Mouse (Mus musculus): Measurements from ENCODE around the gene Caml. TPM values are rescaled to one million over a fixed set of nuclear protein-coding genes. Genes with fewer than 3 reads are reported as not detected.
"Not testable (repeated sequence)": the region's sequence is repeated elsewhere in the genome, so short reads cannot be mapped to it uniquely, and the experiment has no call there.

Gene Caml
- total RNA-seq, 2 experiments from 2014 or later, result 8.2 to 9.2 TPM

DNA sequence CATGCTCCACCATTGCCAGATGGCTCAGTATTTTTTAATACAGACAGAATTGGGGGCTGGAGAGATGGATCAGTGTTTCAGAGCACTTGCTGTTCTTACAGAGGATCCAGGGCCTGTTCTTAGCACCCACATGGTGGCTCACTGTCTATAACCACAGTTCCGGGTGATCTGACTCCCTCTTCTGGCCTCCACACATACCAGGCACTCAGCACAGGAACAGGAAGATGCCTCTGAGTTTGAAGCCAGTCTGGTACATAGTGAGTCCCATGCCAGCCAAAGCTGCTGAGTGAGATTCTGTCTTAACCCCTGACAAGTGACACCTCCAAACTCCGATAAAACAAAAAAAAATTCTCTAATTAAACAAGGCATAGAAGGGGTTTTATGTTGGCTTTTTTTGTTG, 2.5 kb upstream of the Caml start:
- no peak for DNase-seq

DNA sequence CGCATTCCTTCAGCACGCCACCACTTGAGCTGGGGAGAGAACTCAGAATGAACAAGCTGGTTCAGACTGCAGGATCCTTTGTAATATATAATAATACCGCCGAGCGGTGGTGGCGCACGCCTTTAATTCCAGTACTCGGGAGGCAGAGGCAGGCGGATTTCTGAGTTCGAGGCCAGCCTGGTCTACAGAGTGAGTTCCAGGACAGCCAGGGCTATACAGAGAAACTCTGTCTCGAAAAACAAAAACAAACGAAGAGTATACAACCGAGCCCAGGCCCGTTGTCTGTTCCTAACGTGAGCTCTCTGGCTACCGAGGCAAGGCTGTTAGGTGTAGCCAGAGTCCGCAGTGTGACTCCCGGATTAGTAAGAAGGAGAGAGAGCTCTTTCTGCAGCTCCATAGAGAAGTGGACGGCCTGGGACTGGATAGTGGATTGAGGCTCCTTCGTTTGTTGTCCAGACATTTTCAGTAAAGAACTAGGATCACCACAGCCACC, 603 bp upstream of the Caml start:
- not testable (repeated sequence) for DNase-seq

DNA sequence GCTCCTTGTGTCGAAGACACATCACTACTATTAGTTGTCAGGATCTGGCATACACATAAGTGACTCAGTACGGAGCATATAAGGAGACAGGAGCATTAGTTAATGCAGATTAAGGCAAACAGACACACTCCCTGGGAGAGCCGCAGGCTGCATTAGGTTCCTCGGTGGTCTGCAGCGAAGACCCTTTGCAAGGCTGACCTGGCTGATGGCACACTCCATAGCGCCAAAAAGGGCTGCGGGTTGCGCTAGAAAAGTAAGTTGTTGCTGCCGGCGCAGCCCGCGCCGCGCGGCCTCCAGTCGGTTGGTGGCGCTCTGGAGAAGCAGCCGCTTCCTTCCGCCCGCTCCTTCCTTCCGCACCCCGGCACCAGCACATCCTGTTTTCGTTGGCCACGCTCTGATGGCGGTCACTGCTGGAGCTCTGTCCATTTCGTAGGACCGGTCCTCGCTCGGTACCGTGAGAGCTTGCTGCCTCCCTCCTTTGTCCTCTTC, 11.9 kb downstream of the Caml start, which contains the start of gene Ddx46:
TSS of gene Ddx46 (plus strand) at position 389 of the 489 bp plus-strand sequence.
- DNase-seq, result peak; percentile 86

DNA sequence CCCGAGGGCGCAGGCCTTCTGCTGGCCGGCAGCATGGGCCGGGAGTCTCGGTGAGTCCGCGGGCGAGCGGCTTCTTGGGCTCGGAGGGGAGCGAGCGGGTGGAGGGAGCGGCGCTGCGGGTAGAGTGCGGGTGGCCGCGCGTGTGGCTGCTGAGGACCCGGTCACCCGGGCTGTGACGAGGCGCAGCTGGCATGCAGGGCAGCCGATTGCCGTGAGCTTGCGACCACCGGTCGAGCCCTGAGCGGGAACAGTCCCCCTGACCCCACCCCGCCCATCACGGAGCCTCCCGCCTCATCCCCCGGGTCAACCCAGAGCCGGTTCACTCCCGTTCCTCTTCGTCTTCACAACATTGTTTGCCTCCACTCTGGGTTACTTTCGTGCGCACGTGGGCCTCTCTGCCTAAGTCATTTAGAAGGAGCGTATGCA, 12.4 kb downstream of the Caml start:
- no peak for DNase-seq

DNA sequence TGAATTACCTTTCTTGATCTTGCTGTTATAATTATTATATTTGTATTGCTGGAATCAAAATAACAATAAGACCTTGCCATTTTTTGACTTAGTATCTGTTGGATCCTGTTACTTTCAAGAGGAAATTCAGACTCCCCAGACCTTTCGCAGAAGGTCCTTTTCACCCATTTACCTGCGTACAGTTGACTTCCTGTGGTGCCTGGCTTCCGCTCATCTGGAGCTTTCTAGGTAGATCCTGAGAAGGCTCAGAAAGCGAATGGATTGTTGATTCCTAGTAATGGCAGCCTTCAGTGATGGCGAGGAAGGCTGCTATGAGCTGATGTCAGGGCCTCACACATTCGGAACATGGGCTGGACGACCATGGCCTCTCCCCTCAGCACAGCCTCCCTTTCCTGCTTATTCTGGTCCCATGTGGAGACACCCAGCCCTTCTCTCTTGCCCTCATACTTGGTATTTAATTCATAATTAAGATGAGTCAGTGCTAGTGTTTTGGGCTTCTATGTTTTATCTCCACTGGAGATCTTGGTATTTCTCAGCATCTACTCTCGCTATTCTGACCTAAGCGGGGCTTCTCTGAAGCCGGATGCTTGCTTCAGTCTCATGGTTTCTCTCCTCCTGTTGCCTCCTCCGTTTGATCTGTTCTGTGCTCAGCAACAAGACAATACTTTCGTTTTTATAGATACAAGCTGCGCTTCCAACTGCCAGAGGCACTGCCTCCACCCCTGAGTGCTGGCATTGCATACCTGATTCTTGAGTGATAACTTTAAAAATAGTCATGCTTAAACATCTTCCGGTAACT, 13.6 kb downstream of the Caml start:
- no peak for DNase-seq

GRCm38 (mm10) chr13:55640480-55640879, 17.7 kb downstream of the Caml start:
- peak; percentile 36 for DNase-seq

DNA sequence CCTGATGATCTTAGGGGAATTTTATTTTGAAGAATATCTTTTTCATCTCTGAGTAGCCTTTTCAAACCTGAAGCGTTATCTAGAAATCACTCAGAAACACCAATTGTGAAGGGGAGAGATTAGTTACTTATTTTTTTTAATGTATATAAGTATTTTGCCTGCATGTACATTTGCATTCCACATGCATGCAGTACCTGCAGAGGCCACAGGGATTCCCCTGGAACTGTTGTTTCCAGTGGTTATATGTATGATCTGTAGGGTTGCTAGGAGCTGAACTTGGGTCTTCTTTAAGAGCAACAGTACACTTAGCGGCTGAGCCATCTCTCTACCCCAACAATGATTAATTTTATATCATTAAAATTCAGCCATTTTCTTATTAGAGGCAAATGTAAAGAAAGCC, 21.7 kb downstream of the Caml start:
- DNase-seq, result no peak

GRCm38 (mm10) chr13:55650098-55650497, 27.3 kb downstream of the Caml start:
- no peak for DNase-seq

DNA sequence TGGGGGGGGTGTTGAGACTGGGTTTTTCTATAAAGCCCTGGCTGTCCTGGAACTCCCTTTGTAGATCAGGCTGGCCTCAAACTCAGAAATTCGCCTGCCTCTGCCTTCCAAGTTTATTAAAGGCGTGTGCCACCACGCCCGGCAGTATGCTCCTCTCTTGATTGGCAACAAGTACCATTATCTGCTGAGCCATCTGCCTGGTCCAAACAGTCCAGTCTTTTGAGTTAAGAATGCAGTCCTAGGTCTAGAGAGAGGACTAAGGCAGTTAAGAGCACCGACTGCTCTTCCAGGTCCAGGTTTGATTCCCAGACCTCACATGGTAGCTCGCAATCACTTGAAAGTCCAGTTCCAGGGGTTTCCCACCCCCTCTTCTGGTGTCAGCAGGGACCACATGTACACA, 28.2 kb downstream of the Caml start:
- no peak for DNase-seq

DNA sequence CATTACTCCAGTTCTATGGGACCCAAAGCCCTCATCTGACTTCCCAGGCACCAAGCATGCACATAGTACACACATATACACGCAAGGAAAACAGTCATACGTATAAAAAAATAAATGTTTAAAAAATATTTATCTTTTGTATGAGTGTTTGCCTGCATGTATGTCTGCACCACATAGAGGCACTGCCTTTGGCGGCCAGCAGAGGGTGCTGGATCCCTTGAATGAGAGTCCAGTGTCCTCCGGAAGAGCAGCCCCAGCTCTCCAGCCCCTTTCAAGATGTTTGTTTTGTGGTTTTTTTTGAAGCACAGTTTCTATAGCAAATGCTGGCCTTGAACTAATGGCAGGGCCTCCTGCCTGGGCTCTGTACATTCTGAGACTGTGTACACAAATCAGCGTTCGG, 45.7 kb downstream of the Caml start:
- no peak for DNase-seq

DNA sequence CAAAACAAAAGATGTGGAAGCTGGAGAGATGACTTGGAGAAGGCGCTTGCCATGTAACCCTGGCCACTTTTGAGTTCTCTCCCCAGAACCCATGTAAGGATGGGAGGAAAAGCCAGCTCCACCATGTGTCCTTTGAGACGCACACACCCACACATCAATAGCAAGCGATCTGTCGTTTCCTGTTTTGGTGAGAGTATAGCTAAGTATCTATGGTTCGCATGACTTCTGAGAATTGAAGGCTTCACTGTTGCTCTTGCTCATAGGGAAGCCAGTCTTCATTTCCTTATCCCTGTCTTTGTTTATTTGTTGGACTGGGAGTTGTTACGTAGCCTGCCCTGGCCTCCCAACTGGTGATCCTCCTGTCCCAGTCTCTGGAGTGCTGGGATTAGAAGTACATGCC, 49.9 kb downstream of the Caml start:
- no peak for DNase-seq

GRCm38 (mm10) chr13:55677364-55677763, 54.6 kb downstream of the Caml start:
- no peak for DNase-seq

Other genes starting within 250 kb of the Caml start
- not detected for gene Slc34a1, start 224.8 kb upstream of the Caml start, total RNA-seq (2021)
- gene Pfn3, start 207.8 kb upstream of the Caml start, total RNA-seq (2021), result not detected
- not detected for gene F12, start 196.2 kb upstream of the Caml start, total RNA-seq (2021)
- gene Grk6, start 177.9 kb upstream of the Caml start, total RNA-seq (2021), result 10 to 100 TPM in 1 of 2 experiments, 1 to 10 TPM in 1; 9.3 to 10.2 TPM
- under 1 TPM; 0.51 to 0.79 TPM for gene Prr7, start 158.7 kb upstream of the Caml start, total RNA-seq (2021)
- gene Dbn1, start 134.9 kb upstream of the Caml start, total RNA-seq (2021), result 10 to 100 TPM; 10.3 to 16.1 TPM
- gene Pdlim7, start 109.3 kb upstream of the Caml start, total RNA-seq (2021), result 100 to 1,000 TPM; 544 to 627 TPM
- 1 to 10 TPM in 1 of 2 experiments, under 1 TPM in 1; 1.00 to 1.0 TPM for gene Dok3, start 93.7 kb upstream of the Caml start, total RNA-seq (2021)
- gene Ddx41, start 86.3 kb upstream of the Caml start, total RNA-seq (2021), result 1 to 10 TPM; 8.1 to 9.0 TPM
- gene Fam193b, start 51.9 kb upstream of the Caml start, total RNA-seq (2021), result 10 to 100 TPM; 11.4 to 11.7 TPM
- gene Tmed9, start 49.3 kb upstream of the Caml start, total RNA-seq (2021), result 10 to 100 TPM; 70.8 to 73.1 TPM
- gene B4galt7, start 23.1 kb upstream of the Caml start, total RNA-seq (2021), result 1 to 10 TPM; 4.5 to 6.9 TPM
- 10 to 100 TPM; 17.1 to 18.5 TPM for gene Ddx46, start 12.0 kb downstream of the Caml start, total RNA-seq (2021)
- 10 to 100 TPM; 25.7 to 29.7 TPM for gene B230219D22Rik, start 70.1 kb downstream of the Caml start, total RNA-seq (2021)
- 10 to 100 TPM; 27.1 to 28.2 TPM for gene Txndc15, start 91.6 kb downstream of the Caml start, total RNA-seq (2021)
- 10 to 100 TPM; 20.2 to 22.0 TPM for gene Pcbd2, start 104.4 kb downstream of the Caml start, total RNA-seq (2021)
- gene Catsper3, start 161.6 kb downstream of the Caml start, total RNA-seq (2021), result not detected
- gene Pitx1, start 213.2 kb downstream of the Caml start, total RNA-seq (2021), result under 1 TPM; 0.46 to 0.70 TPM